Comparison of ENCODE assay signal across 20 mouse cellular contexts in the genomic region with DNA sequence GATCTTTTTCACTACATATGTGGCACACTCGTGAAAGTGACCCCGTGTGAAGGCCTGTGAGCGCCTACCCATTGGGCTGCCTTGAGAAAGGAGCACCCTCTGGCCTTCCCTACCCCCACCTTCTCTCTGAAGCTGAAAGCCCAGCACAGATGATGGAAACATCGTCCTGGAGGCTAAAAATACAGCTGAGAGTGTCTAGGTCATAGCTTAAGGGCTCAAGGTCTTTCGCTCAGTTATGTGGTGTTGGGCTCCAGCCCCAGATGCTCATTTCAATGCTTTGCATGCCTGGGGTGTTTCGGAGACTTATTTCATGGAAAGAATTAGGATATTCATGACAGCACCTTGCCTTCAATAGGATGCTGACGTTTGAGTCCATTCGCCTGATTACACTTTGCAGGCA. TPM values are rescaled to one million over a fixed set of nuclear protein-coding genes. Genes with fewer than 3 reads are reported as not detected.
DNase-seq lines count a peak whose midpoint lies in the region; ATAC-seq lines count a peak whose summit lies in the region.
"Had no signal": no experiment of that assay in that cellular context is flagged by ENCODE, and none has a peak within 500 bp of the region (broad histone marks: within the 10 kb centered on the region; RNA-seq: fewer than 3 reads in every experiment).

No protein-coding gene starts in this region.

- no peaks in the 10 kb centered on the region for H3K27me3 ChIP-seq in heart, embryonic 11.5 days (ENCODE audit: control insufficient read depth, insufficient read depth, low read length)
- no peaks in the 10 kb centered on the region for H3K27me3 ChIP-seq in heart, embryonic 15.5 days
- H3K27me3 ChIP-seq: embryonic facial prominence, embryonic 12.5 days; hindbrain, embryonic 15.5 days; Patski had no signal

- no peak overlapping the region for H3K9ac ChIP-seq in heart, embryonic 11.5 days (ENCODE audit: low read depth, low read length)
- H3K9ac ChIP-seq in heart, embryonic 15.5 days: no peak overlapping the region
- H3K9ac ChIP-seq: embryonic facial prominence, embryonic 12.5 days; forebrain, embryonic 15.5 days; hindbrain, embryonic 15.5 days had no signal

- peak overlapping the region; percentile 14; the same call in 1 of the 2 replicates for H3K4me2 ChIP-seq in heart, embryonic 11.5 days
- no peak overlapping the region for H3K4me2 ChIP-seq in heart, embryonic 15.5 days
- H3K4me2 ChIP-seq: embryonic facial prominence, embryonic 12.5 days; forebrain, embryonic 15.5 days; hindbrain, embryonic 15.5 days had no signal

- intact Hi-C loops in heart, postnatal 36 days (cut with DNase I): no loop called here

- peak; percentile 41 for DNase-seq in gastrocnemius, adult 18-20 months (ENCODE audit: low spot score)
- DNase-seq in gastrocnemius, postnatal 25 days: no peak
- DNase-seq in heart, postnatal 36 days: no peak
- peak; percentile 45 for DNase-seq in heart, postnatal 4 days
- no peak for DNase-seq in ovary, adult 18-20 months (ENCODE audit: low spot score)
- DNase-seq in lung, adult 18-20 months: no peak
- DNase-seq: adrenal gland, postnatal 14 days; cerebellum, adult 11-12 months; cerebellum, adult 9-10 months; cerebellum, postnatal 25 days; gastrocnemius, postnatal 14 days; kidney, adult 2 months had no signal

- no peak overlapping the region for H3K4me3 ChIP-seq in heart, embryonic 11.5 days (ENCODE audit: low read depth, low read length)
- H3K4me3 ChIP-seq in heart, embryonic 15.5 days: no peak overlapping the region
- H3K4me3 ChIP-seq: embryonic facial prominence, embryonic 12.5 days; forebrain, embryonic 15.5 days; hindbrain, embryonic 15.5 days had no signal

- ATAC-seq in heart, embryonic 11.5 days (replicated peaks; ENCODE audit: insufficient number of reproducible peaks, low FRiP score, low TSS enrichment): no peak
- ATAC-seq in heart, embryonic 15.5 days (replicated peaks; ENCODE audit: insufficient number of reproducible peaks, insufficient read depth, low FRiP score, low read depth): no peak; the same call in 1 of the 2 replicates
- ATAC-seq: activated CD4-positive, CD25-positive, alpha-beta regulatory T cell, adult 4 months; forebrain, embryonic 15.5 days; intestine, embryonic 16.5 days; Patski had no signal

- H3K9me3 ChIP-seq in heart, embryonic 11.5 days (replicated peaks; ENCODE audit: control insufficient read depth, low read length): no peaks in the 10 kb centered on the region
- no peaks in the 10 kb centered on the region for H3K9me3 ChIP-seq in heart, embryonic 15.5 days (replicated peaks)
- H3K9me3 ChIP-seq: embryonic facial prominence, embryonic 12.5 days; forebrain, embryonic 15.5 days; hindbrain, embryonic 15.5 days had no signal

- peak overlapping the region; percentile 93 for H3K27ac ChIP-seq in heart, embryonic 11.5 days (ENCODE audit: low read depth, low read length)
- peak overlapping the region; percentile 92 for H3K27ac ChIP-seq in heart, embryonic 15.5 days
- H3K27ac ChIP-seq: embryonic facial prominence, embryonic 12.5 days; forebrain, embryonic 15.5 days; hindbrain, embryonic 15.5 days had no signal

- H3K4me1 ChIP-seq in heart, embryonic 11.5 days (ENCODE audit: control insufficient read depth, insufficient read depth, low read length): peaks cover 9% of the 10 kb centered on the region
- H3K4me1 ChIP-seq in heart, embryonic 15.5 days (replicated peaks): peaks cover 42% of the 10 kb centered on the region

- 51% methylated on average over 8 of the region's 8 CpGs for WGBS in heart, embryonic 11.5 days (ENCODE audit: insufficient replicate concordance)
- 47% methylated on average over 8 of the region's 8 CpGs for WGBS in heart, embryonic 15.5 days

- H3K36me3 ChIP-seq in heart, embryonic 11.5 days (ENCODE audit: control insufficient read depth, insufficient read depth, low read length): no peaks in the 10 kb centered on the region
- no peaks in the 10 kb centered on the region for H3K36me3 ChIP-seq in heart, embryonic 15.5 days
- H3K36me3 ChIP-seq: embryonic facial prominence, embryonic 12.5 days; forebrain, embryonic 15.5 days; hindbrain, embryonic 15.5 days had no signal

RNA-seq across cellular contexts. Expression of a gene that starts 4.4 kb away (rescaled TPM):
- total RNA-seq in gastrocnemius, adult 18-20 months (2021): 10 to 100 TPM; 43.0 to 53.7 TPM
- total RNA-seq in gastrocnemius, postnatal 25 days (2021): 10 to 100 TPM; 35.0 to 47.6 TPM
- polyA plus RNA-seq in heart, embryonic 11.5 days (2014; fragmentation: Nextera tagmentation; extraction: Ambion mirVana): 16.3 and 21.7 TPM in 2 replicates
- total RNA-seq in heart, postnatal 36 days (2021): 10 to 100 TPM; 80.7 to 81.9 TPM
- polyA plus RNA-seq in heart, embryonic 15.5 days (2015; fragmentation: Nextera tagmentation; extraction: Ambion mirVana): 24.0 and 29.3 TPM in 2 replicates
- 10 to 100 TPM; 75.7 to 76.7 TPM for total RNA-seq in heart, postnatal 4 days (2021)

Comparison
In these comparisons a context has a peak if more than half of its experiments do, and no peak if none do; other contexts are left out.
1. DNase-seq: peak in gastrocnemius, adult 18-20 months (single experiment) and heart, postnatal 4 days (single experiment); none in gastrocnemius, postnatal 25 days (single experiment), heart, postnatal 36 days (0 of 2), ovary, adult 18-20 months (single experiment) and lung, adult 18-20 months (0 of 2).